Mouse (Mus musculus) brain, embryonic 14.5 days (tissue): ENCODE measurements around the gene Maats1.

ENCODE experiments used
- CTCF ChIP-seq: fragments of 200-500 bp; IDR thresholded peaks from 2 replicates; pipeline ENCODE4 v1.5.1; 2012; ENCODE audit warnings: inconsistent platforms, mild to moderate bottlenecking, moderate library complexity, borderline replicate concordance; ENCODE audit not compliant: insufficient read depth, insufficient read length; ENCODE audit errors: extremely low read depth
- POLR2A ChIP-seq: fragments of 200-500 bp; IDR thresholded peaks from 2 replicates; pipeline ENCODE4 v1.6.1; 2012; ENCODE audit warnings: mild to moderate bottlenecking, inconsistent platforms, borderline replicate concordance; ENCODE audit not compliant: poor library complexity, insufficient read depth, insufficient read length, severe bottlenecking; ENCODE audit errors: extremely low read depth

DNA sequence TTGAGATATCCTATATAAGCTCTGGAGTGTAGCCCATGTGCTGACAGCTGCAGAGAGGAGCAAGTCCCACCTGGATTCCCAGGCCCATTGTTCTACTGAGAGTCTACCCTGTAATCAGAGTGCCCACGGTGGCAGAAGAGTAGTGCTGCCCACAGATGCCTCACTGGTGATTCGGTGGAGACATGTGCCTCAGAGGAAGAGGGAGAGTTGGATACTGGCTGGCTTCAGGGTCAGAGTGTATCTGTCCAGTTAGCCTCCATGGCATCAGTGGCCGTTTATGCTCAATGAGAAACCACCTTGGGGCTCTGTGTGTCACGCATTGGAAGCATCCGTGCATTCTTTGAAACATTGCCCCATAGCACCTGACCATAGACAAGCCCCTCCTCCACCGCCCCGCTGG is 21.7 kb upstream of the Maats1 start:
- TF ChIP-seq POLR2A = no peak
- no peak for TF ChIP-seq CTCF
